Mouse (Mus musculus) limb, embryonic 14.5 days (tissue): Measurements from ENCODE around the gene Orc3. TPM values are rescaled to one million over a fixed set of nuclear protein-coding genes. Genes with fewer than 3 reads are reported as not detected.
A peak's percentile ranks its signal among the peaks of the same experiment; 100 is the strongest.

Source experiments
- ATAC-seq: fragments of 200-750 bp; cut with Nextera tagmentation; 2 replicates; pipeline ENCODE4 v1.8.0; 2017; ENCODE audit warnings: low read depth, moderate number of reproducible peaks, moderate TSS enrichment; ENCODE audit not compliant: low FRiP score
- DNase-seq: peaks from one replicate; pipeline ENCODE4 v3.0.0-alpha.2; 2015; ENCODE audit warnings: low spot score
- H3K27ac ChIP-seq: fragments of 300-500 bp; sonication (generic); replicated peaks from 2 replicates; pipeline ENCODE4 v1.5.1; 2014; ENCODE audit warnings: low read depth, mild to moderate bottlenecking, low read length, moderate library complexity, mixed read lengths
- H3K27me3 ChIP-seq: fragments of 300-500 bp; sonication (generic); 2 replicates; pipeline ENCODE4 v1.6.1; 2014; ENCODE audit warnings: low read length, mixed read lengths; ENCODE audit not compliant: control insufficient read depth, insufficient read depth
- H3K36me3 ChIP-seq: fragments of 300-500 bp; sonication (generic); 2 replicates; pipeline ENCODE4 v1.6.1; 2014; ENCODE audit warnings: mild to moderate bottlenecking, low read length, moderate library complexity, mixed read lengths; ENCODE audit not compliant: control insufficient read depth, insufficient read depth
- H3K4me1 ChIP-seq: fragments of 300-500 bp; sonication (generic); 2 replicates; pipeline ENCODE4 v1.6.1; 2014; ENCODE audit warnings: antibody characterized with exemption, low read length, mixed read lengths; ENCODE audit not compliant: control insufficient read depth, insufficient read depth
- H3K4me2 ChIP-seq: fragments of 300-500 bp; sonication (generic); replicated peaks from 2 replicates; pipeline ENCODE4 v1.6.1; 2014; ENCODE audit warnings: low read depth, mild to moderate bottlenecking, low read length, moderate library complexity; ENCODE audit not compliant: severe bottlenecking
- H3K4me3 ChIP-seq: fragments of 300-500 bp; sonication (generic); replicated peaks from 2 replicates; pipeline ENCODE4 v1.5.1; 2014; ENCODE audit warnings: low read length
- H3K9ac ChIP-seq: fragments of 300-500 bp; sonication (generic); 2 replicates; pipeline ENCODE4 v1.6.1; 2014; ENCODE audit warnings: mild to moderate bottlenecking, low read depth, low read length, moderate library complexity; ENCODE audit not compliant: severe bottlenecking
- H3K9me3 ChIP-seq: fragments of 300-500 bp; sonication (generic); 2 replicates; pipeline ENCODE4 v1.6.1; 2016; ENCODE audit warnings: low read length; ENCODE audit not compliant: control insufficient read depth
- POLR2A ChIP-seq: fragments of 200-500 bp; IDR thresholded peaks from 2 replicates; pipeline ENCODE4 v1.8.0; 2012; ENCODE audit warnings: inconsistent platforms, mild to moderate bottlenecking, moderate library complexity, borderline replicate concordance; ENCODE audit not compliant: insufficient read depth, insufficient read length; ENCODE audit errors: extremely low read depth
- WGBS: fragments of 180-500 bp; shearing (Covaris S2); extraction: QIAGEN DNeasy Blood & Tissue Kit; methylation state at CpG from one replicate; pipeline ENCODE4 v1.1.7; 2014; 5-methylcytosine and 5-hydroxymethylcytosine counted together
- polyA plus RNA-seq, 2 experiments: library from polyadenylated mRNA; depleted of rRNA in 1 of 2; stranded (reverse) in 1 of 2; unstranded in 1 of 2; fragments of >200 nt; fragmentation: Nextera tagmentation in 1 of 2; extraction: Ambion mirVana in 1 of 2; gene quantifications; 2 replicates each; pipeline versions ENCODE4 v1.2.1 to v1.2.3; 2012 to 2014

Gene Orc3
- polyA plus RNA-seq, 2 experiments: 59.4 to 93.3 TPM

- no peak for TF ChIP-seq POLR2A
- H3K4me1 ChIP-seq: no peaks in the 10 kb centered on the region
Observed at GRCm38 (mm10) chr4:34572876-34573275, 41.9 kb downstream of the Orc3 start.

DNA sequence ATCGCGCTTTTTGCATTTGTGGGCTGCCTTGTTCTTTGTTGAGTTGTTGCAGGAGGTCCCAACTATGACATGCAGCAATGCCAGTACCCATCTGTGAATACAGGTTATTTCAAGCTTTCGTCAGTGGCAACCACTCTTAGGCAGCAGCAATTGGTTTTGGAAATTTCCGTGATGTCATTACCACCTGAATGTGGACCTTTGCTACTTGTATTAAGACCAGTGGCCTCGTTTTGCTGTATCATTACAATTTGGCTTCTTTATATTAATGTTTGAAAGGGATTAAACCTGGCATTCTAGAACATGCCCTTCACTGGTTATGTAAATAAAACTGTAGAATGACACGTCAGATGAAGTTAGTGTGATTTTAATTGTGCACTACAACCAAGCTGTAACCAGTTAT, 48.5 kb downstream of the Orc3 start:
- Histone ChIP-seq H3K27me3 (no peaks in the 10 kb centered on the region), H3K27ac (no peak overlapping the region), H3K9ac (no peak overlapping the region), H3K36me3 (peaks cover 73% of the 10 kb centered on the region), H3K4me2 (no peak overlapping the region), H3K4me1 (no peaks in the 10 kb centered on the region), H3K4me3 (no peak overlapping the region), H3K9me3 (no peaks in the 10 kb centered on the region)
- no peak for DNase-seq
- ATAC-seq: no peak
- TF ChIP-seq POLR2A: no peak
- 91% methylated on average over 6 of the region's 6 CpGs for WGBS

More at GRCm38 (mm10) chr4:34572876-34573275, 41.9 kb downstream of the Orc3 start:
- H3K36me3 ChIP-seq: peaks cover 91% of the 10 kb centered on the region
- H3K9me3 ChIP-seq: no peaks in the 10 kb centered on the region
- H3K4me3 ChIP-seq: no peak overlapping the region
- H3K27ac ChIP-seq: no peak overlapping the region
- no peak overlapping the region for H3K4me2 ChIP-seq
- H3K9ac ChIP-seq: no peak overlapping the region
- 76% methylated on average over 2 of the region's 2 CpGs for WGBS
- ATAC-seq: no peak
- no peaks in the 10 kb centered on the region for H3K27me3 ChIP-seq
- DNase-seq: no peak

DNA sequence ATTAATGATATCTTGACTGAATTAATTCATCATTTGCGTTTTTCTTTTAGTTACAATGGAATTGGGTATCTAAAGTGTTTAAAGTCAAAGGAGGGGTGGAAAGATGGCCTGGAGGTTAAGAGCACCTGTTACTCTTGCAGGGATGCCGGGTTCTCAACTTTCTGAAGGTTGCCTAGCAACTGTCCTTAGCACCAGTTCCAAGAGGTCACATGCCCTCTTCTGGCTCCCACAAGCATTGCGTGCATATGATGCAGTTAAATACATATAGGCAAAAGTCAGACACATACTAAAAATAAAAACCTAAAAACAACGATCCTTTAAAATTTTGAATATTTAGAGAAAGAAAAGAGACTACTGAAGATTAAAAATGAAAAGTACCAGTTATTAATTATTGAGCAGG, 53.8 kb downstream of the Orc3 start:
- DNase-seq (peak; percentile 32), ATAC-seq (0 out of 2 replicates have a peak, but pooled peaks have one; percentile 60)
- Histone ChIP-seq H3K27ac (no peak overlapping the region), H3K9ac (no peak overlapping the region), H3K27me3 (no peaks in the 10 kb centered on the region), H3K4me1 (0 out of 2 replicates have a peak, but pooled peaks cover 3% of the 10 kb centered on the region), H3K9me3 (no peaks in the 10 kb centered on the region), H3K36me3 (peaks cover 24% of the 10 kb centered on the region), H3K4me2 (no peak overlapping the region), H3K4me3 (no peak overlapping the region)
- no peak for TF ChIP-seq POLR2A
- 57% methylated on average over 4 of the region's 4 CpGs for WGBS

GRCm38 (mm10) chr4:34556183-34556582, 58.6 kb downstream of the Orc3 start:
- Histone ChIP-seq H3K9me3 (no peaks in the 10 kb centered on the region), H3K27ac (no peak overlapping the region), H3K27me3 (no peaks in the 10 kb centered on the region), H3K9ac (no peak overlapping the region), H3K4me2 (no peak overlapping the region), H3K36me3 (no peaks in the 10 kb centered on the region), H3K4me3 (no peak overlapping the region), H3K4me1 (peaks cover 17% of the 10 kb centered on the region)
- DNase-seq (no peak), ATAC-seq (no peak)
- no peak for TF ChIP-seq POLR2A

- Histone ChIP-seq H3K27me3 (no peaks in the 10 kb centered on the region), H3K4me1 (peaks cover 17% of the 10 kb centered on the region), H3K9ac (no peak overlapping the region), H3K27ac (no peak overlapping the region), H3K4me3 (no peak overlapping the region), H3K9me3 (no peaks in the 10 kb centered on the region), H3K36me3 (no peaks in the 10 kb centered on the region), H3K4me2 (no peak overlapping the region)
- no peak for ATAC-seq
- WGBS: 88% methylated on average over 3 of the region's 3 CpGs
- no peak for DNase-seq
- no peak for TF ChIP-seq POLR2A
Observed at GRCm38 (mm10) chr4:34555604-34556003, 59.1 kb downstream of the Orc3 start.

DNA sequence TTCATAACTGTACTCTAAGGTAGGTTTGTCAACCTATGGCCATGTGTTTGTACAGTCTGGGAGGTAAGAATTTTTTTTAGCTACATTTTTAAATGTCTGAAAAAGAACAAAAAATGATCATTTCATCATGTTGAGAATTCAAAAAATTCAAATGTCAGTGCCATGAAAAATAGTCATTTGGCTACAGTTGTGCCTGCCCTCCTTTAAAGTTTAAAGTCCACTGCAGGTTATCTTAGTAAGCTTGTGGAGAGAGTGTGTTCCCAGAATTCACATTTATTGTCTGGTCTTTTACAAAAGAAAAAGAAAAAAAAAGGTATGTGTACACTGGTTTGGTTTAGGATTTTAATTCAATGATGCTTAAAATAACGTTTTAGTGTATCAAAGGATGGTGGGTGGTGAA, 60.1 kb downstream of the Orc3 start:
- Histone ChIP-seq H3K27me3 (no peaks in the 10 kb centered on the region), H3K4me3 (no peak overlapping the region), H3K4me2 (no peak overlapping the region), H3K4me1 (peaks cover 17% of the 10 kb centered on the region), H3K9ac (no peak overlapping the region), H3K27ac (no peak overlapping the region), H3K9me3 (no peaks in the 10 kb centered on the region), H3K36me3 (no peaks in the 10 kb centered on the region)
- TF ChIP-seq POLR2A: no peak
- no peak for ATAC-seq
- no peak for DNase-seq
- WGBS: 67% methylated on average over 1 of the region's 1 CpGs
